Mouse (Mus musculus) hindbrain, postnatal 0 days (tissue): Measurements from ENCODE around the gene Usp42. TPM values are rescaled to one million over a fixed set of nuclear protein-coding genes. Genes with fewer than 3 reads are reported as not detected.

Experiments
- ATAC-seq: fragments of 200-750 bp; cut with Nextera tagmentation; 2 replicates; pipeline ENCODE4 v1.8.0; 2017; ENCODE audit warnings: mild to moderate bottlenecking, moderate TSS enrichment, moderate library complexity
- DNase-seq: peaks from one replicate; pipeline ENCODE4 v3.0.0-alpha.2; 2015; ENCODE audit warnings: low spot score
- H3K27ac ChIP-seq: fragments of 300-500 bp; sonication (generic); 2 replicates; pipeline ENCODE4 v1.5.1; 2014; ENCODE audit warnings: mild to moderate bottlenecking
- H3K27me3 ChIP-seq: fragments of 300-500 bp; sonication (generic); 2 replicates; pipeline ENCODE4 v1.6.1; 2014; ENCODE audit warnings: low read length, mixed read lengths; ENCODE audit not compliant: insufficient read depth
- H3K36me3 ChIP-seq: fragments of 300-500 bp; sonication (generic); 2 replicates; pipeline ENCODE4 v1.6.1; 2014; ENCODE audit warnings: low read length, mixed read lengths; ENCODE audit not compliant: insufficient read depth
- H3K4me1 ChIP-seq: fragments of 300-500 bp; sonication (generic); 2 replicates; pipeline ENCODE4 v1.6.1; 2014; ENCODE audit warnings: antibody characterized with exemption, low read length, mixed read lengths; ENCODE audit not compliant: insufficient read depth
- H3K4me2 ChIP-seq: fragments of 300-500 bp; sonication (generic); 2 replicates; pipeline ENCODE4 v1.6.1; 2014; ENCODE audit warnings: low read depth, mild to moderate bottlenecking, low read length, moderate library complexity, mixed read lengths
- H3K4me3 ChIP-seq: fragments of 300-500 bp; sonication (generic); 2 replicates; pipeline ENCODE4 v1.5.1; 2014; ENCODE audit warnings: low read length
- H3K9ac ChIP-seq: fragments of 300-500 bp; sonication (generic); replicated peaks from 2 replicates; pipeline ENCODE4 v1.6.1; 2014; ENCODE audit warnings: mild to moderate bottlenecking, low read length, moderate library complexity, mixed read lengths
- H3K9me3 ChIP-seq: fragments of 300-500 bp; sonication (generic); 2 replicates; pipeline ENCODE4 v1.6.1; 2016; ENCODE audit warnings: low read length, mixed read lengths
- CTCF ChIP-seq: IDR thresholded peaks from 2 replicates; pipeline ENCODE4 v1.5.1; 2016; ENCODE audit warnings: antibody characterized with exemption, control low read depth, low read depth
- WGBS: fragments of 180-500 bp; shearing (Covaris S2); extraction: QIAGEN DNeasy Blood & Tissue Kit; methylation state at CpG from one replicate; pipeline ENCODE4 v1.1.7; 2014; 5-methylcytosine and 5-hydroxymethylcytosine counted together
- polyA plus RNA-seq: library from polyadenylated mRNA; unstranded; fragments of >200 nt; fragmentation: Nextera tagmentation; extraction: Ambion mirVana; gene quantifications from 2 replicates; pipeline ENCODE4 v1.2.1, GENCODE M21; 2015
- total RNA-seq: library from RNA; depleted of rRNA; stranded (reverse); fragments of >200 nt; gene quantifications from 2 replicates; pipeline ENCODE4 v1.2.3, GENCODE M21; 2014

The Usp42 gene
- total and polyA plus RNA-seq, 2 experiments from 2014 or later, result 16.6 to 20.4 TPM

DNA sequence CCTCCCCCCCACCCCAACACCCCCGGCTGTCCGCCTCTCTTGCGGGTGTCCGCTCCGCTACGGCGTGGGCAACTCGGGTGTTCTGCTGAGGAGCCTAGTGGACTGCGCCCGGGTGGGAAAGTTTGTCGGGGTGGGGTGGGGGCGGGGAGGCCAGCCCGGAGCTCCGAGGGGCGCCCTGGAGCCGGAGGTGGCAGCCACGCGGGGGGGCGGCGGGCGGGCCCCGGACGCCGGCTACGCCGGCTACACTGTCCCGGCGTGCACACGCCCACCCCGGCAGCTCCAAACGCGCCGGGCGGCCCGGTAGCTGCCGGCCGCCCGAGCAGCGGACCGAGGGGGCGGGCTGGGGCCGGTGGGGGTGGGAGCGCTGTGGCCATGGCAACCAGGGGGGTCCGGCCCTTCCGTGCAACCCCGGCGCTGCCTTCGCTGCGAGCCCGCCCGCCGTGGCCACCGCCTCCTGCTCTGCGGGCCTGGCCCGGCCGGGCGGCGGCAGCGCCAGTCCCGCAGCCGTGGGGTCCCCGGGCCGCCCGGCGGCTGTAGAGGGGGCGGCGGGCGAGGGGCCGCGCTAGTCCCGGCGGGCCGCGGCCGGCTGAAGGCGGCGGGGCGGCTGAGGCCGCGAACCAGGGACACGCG is 482 bp downstream of the Usp42 start:
- Histone ChIP-seq H3K27ac (peak overlapping the region; percentile 90), H3K9me3 (no peaks in the 10 kb centered on the region), H3K4me2 (peak overlapping the region; percentile 86), H3K4me1 (no peaks in the 10 kb centered on the region; the same call in 1 of the 2 replicates), H3K36me3 (peaks cover 8% of the 10 kb centered on the region; the same call in 1 of the 2 replicates), H3K9ac (peak overlapping the region; percentile 98), H3K4me3 (peak overlapping the region; percentile 94), H3K27me3 (no peaks in the 10 kb centered on the region)
- TF ChIP-seq CTCF, result no peak
- WGBS, result 1% methylated on average over 69 of the region's 82 CpGs
- ATAC-seq (peak; percentile 11), DNase-seq (peak; percentile 20)

- Histone ChIP-seq H3K9me3 (no peaks in the 10 kb centered on the region), H3K4me2 (peak overlapping the region; percentile 86), H3K27ac (no peak overlapping the region), H3K4me1 (no peaks in the 10 kb centered on the region; the same call in 1 of the 2 replicates), H3K9ac (peak overlapping the region; percentile 98), H3K27me3 (no peaks in the 10 kb centered on the region), H3K36me3 (peaks cover 8% of the 10 kb centered on the region; the same call in 1 of the 2 replicates), H3K4me3 (peak overlapping the region; percentile 94)
- TF ChIP-seq CTCF, result no peak
- ATAC-seq (no peak), DNase-seq (no peak)
- 12% methylated on average over 6 of the region's 6 CpGs for WGBS
Observed at GRCm38 (mm10) chr5:143730915-143731314, 1.2 kb downstream of the Usp42 start.

DNA sequence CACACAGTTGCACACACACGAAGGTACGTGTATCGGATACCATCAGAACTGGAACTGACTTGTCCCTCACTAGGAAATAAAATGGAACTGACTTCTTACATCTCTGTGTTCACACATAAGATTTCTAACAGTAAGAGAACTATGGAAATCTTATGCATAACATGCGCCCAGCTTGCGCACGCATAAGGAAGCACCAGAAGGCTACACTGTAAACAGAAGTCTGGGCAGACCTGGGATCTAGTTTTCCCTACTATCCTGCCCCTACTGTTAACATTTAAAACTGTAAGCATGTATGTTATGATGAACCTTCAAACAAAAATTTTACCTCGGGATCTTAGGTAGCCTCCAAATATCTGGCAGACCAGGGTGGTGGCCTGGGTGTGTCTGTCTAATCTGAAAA is 10.1 kb downstream of the Usp42 start:
- no peak for DNase-seq

DNA sequence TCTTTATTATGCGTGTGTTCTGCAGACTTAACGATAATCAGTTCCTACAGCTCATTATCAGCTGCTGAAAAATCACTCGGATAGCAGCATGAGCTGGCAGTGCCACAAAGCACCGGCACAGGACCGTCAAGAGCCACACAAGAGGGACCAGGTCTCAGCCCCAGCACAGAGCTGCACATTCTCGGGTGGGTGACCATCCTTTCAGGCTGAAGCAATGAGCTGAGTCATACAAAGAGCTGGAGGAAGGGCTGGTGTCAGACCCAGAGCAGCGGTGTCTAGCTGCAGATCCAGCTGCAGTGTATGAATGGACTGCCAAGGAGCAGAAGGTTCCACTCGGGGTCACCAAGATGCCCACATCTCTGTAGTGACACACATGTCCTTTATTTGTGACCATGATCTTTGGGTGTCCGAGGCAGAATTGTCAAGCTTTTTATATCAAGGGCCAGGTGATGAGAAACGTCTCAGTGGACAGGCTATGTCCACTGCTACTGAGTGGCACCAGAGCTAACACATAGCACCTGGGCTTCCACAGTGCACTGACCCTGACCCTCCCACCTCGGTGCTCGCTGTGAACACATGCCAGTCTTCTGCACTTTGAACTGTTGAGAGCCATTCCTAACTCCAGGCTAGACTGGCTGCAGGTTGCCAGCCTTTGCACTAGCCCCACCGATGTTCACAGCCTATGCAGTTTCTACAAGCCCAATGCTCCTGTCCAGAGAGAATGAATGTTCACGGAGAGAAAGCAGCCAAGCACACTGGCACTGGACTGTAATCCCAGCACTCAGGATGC is 19.9 kb downstream of the Usp42 start:
- WGBS, result 79% methylated on average over 14 of the region's 14 CpGs
- DNase-seq (no peak), ATAC-seq (no peak)
- H3K4me1 ChIP-seq, result no peaks in the 10 kb centered on the region
- no peak overlapping the region for H3K9ac ChIP-seq
- no peak overlapping the region for H3K4me2 ChIP-seq
- peaks cover 73% of the 10 kb centered on the region for H3K36me3 ChIP-seq
- H3K27me3 ChIP-seq, result no peaks in the 10 kb centered on the region
- no peak overlapping the region for H3K4me3 ChIP-seq
- no peak overlapping the region for H3K27ac ChIP-seq
- no peak for TF ChIP-seq CTCF
- no peaks in the 10 kb centered on the region for H3K9me3 ChIP-seq

More for the DNA sequence above, 10.1 kb downstream of the Usp42 start:
- Histone ChIP-seq H3K9me3 (no peaks in the 10 kb centered on the region), H3K27me3 (no peaks in the 10 kb centered on the region), H3K4me3 (no peak overlapping the region), H3K27ac (no peak overlapping the region), H3K4me1 (no peaks in the 10 kb centered on the region), H3K9ac (no peak overlapping the region), H3K4me2 (no peak overlapping the region), H3K36me3 (peaks cover 77% of the 10 kb centered on the region)
- WGBS, result 95% methylated on average over 7 of the region's 7 CpGs
- no peak for ATAC-seq
- TF ChIP-seq CTCF, result no peak

GRCm38 (mm10) chr5:143711326-143711725 is 20.8 kb downstream of the Usp42 start:
- H3K36me3 ChIP-seq, result peaks cover 67% of the 10 kb centered on the region
- DNase-seq (peak; percentile 87), ATAC-seq (peak; percentile 84)
- no peaks in the 10 kb centered on the region for H3K27me3 ChIP-seq
- no peak overlapping the region for H3K9ac ChIP-seq
- TF ChIP-seq CTCF, result peak; percentile 92
- H3K4me3 ChIP-seq, result no peak overlapping the region
- no peaks in the 10 kb centered on the region for H3K4me1 ChIP-seq
- WGBS, result 9% methylated on average over 7 of the region's 7 CpGs
- no peak overlapping the region for H3K4me2 ChIP-seq
- no peaks in the 10 kb centered on the region for H3K9me3 ChIP-seq
- no peak overlapping the region for H3K27ac ChIP-seq

DNA sequence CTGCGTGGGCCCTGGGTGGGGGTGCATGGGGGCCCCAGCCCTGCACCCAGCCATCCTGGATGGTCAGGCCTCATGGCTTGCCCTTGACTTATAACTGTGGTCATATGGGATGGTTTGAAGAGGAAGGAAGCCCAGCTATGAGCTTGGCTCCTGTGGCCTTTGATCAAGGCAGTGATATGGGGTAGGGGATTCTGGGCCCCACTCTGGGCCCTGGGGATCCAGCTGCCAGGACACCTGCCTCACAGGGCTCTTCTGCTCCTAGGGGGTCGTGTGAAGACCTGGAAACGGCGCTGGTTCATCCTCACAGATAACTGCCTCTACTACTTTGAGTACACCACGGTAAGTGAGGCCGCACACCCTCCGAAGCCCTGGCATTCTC is 25.3 kb downstream of the Usp42 start:
- H3K36me3 ChIP-seq, result peaks cover 38% of the 10 kb centered on the region
- TF ChIP-seq CTCF, result no peak
- H3K4me1 ChIP-seq, result 0 out of 2 replicates have a peak, but pooled peaks cover 2% of the 10 kb centered on the region
- ATAC-seq (no peak), DNase-seq (no peak)
- no peak overlapping the region for H3K9ac ChIP-seq
- 84% methylated on average over 7 of the region's 7 CpGs for WGBS
- no peaks in the 10 kb centered on the region for H3K9me3 ChIP-seq
- H3K27me3 ChIP-seq, result no peaks in the 10 kb centered on the region
- no peak overlapping the region for H3K4me2 ChIP-seq
- H3K4me3 ChIP-seq, result no peak overlapping the region
- no peak overlapping the region for H3K27ac ChIP-seq
